Comparison of ENCODE assay signal across 9 mouse cellular contexts in genomic region chr1:112379651-112380264, GRCm38 (mm10).
DNase-seq lines count a peak whose midpoint lies in the region; ATAC-seq and TF ChIP-seq lines count a peak whose summit lies in the region.
"Had no signal": no experiment of that assay in that cellular context is flagged by ENCODE, and none has a peak within 500 bp of the region (broad histone marks: within the 10 kb centered on the region; RNA-seq: fewer than 3 reads in every experiment).

No protein-coding gene starts in this region.

- intact Hi-C loops in gastrocnemius, adult 2 months (cut with DNase I) = no loop called here

- no peaks in the 10 kb centered on the region for H3K4me1 ChIP-seq in forebrain, embryonic 14.5 days (ENCODE audit: control insufficient read depth, insufficient read depth, low read length)
- no peaks in the 10 kb centered on the region for H3K4me1 ChIP-seq in kidney, embryonic 16.5 days (ENCODE audit: insufficient read depth, low read length)

- no peak overlapping the region for H3K27ac ChIP-seq in gastrocnemius, adult 2 months
- H3K27ac ChIP-seq in forebrain, embryonic 14.5 days (ENCODE audit: low read depth, low read length) = no peak overlapping the region
- H3K27ac ChIP-seq in kidney, embryonic 16.5 days (ENCODE audit: low read length) = no peak overlapping the region

- H3K9ac ChIP-seq in forebrain, embryonic 14.5 days (ENCODE audit: low read length) = no peak overlapping the region
- H3K9ac ChIP-seq in kidney, embryonic 16.5 days (replicated peaks; ENCODE audit: low read length) = no peak overlapping the region

- WGBS in forebrain, embryonic 14.5 days = 17% methylated on average over 2 of the region's 2 CpGs
- WGBS in kidney, embryonic 16.5 days = 18% methylated on average over 2 of the region's 2 CpGs

- TF ChIP-seq CTCF in gastrocnemius, adult 2 months (IDR thresholded peaks at IDR 0.05) = peak; percentile 50

- no peaks in the 10 kb centered on the region for H3K27me3 ChIP-seq in forebrain, embryonic 14.5 days (replicated peaks; ENCODE audit: control insufficient read depth, insufficient read depth, low read length)
- H3K27me3 ChIP-seq in kidney, embryonic 16.5 days (ENCODE audit: insufficient read depth, low read length) = no peaks in the 10 kb centered on the region

- H3K9me3 ChIP-seq in forebrain, embryonic 14.5 days (replicated peaks; ENCODE audit: control insufficient read depth, low read length) = no peaks in the 10 kb centered on the region
- no peaks in the 10 kb centered on the region for H3K9me3 ChIP-seq in kidney, embryonic 16.5 days (ENCODE audit: low read length)

- no peaks in the 10 kb centered on the region for H3K36me3 ChIP-seq in forebrain, embryonic 14.5 days (ENCODE audit: control insufficient read depth, insufficient read depth, low read length)
- H3K36me3 ChIP-seq in kidney, embryonic 16.5 days (ENCODE audit: insufficient read depth, low read length) = no peaks in the 10 kb centered on the region
- H3K36me3 ChIP-seq: G1E had no signal

- no peak overlapping the region for H3K4me2 ChIP-seq in forebrain, embryonic 14.5 days (ENCODE audit: low read length)
- no peak overlapping the region for H3K4me2 ChIP-seq in kidney, embryonic 16.5 days (replicated peaks; ENCODE audit: low read depth, low read length)

- DNase-seq in gastrocnemius, adult 2 months = no peak
- DNase-seq in gastrocnemius, postnatal 10 days = no peak
- peak; percentile 22 for DNase-seq in MN1 (ENCODE audit: low spot score)
- DNase-seq in forebrain, embryonic 14.5 days (ENCODE audit: low spot score) = peak; percentile 84
- peak; percentile 67 for DNase-seq in telencephalon, adult 2 months (ENCODE audit: low read depth, low spot score)
- no peak for DNase-seq in heart, adult 8-10 months (ENCODE audit: low spot score)

- ATAC-seq in forebrain, embryonic 14.5 days = peak; percentile 85
- peak; percentile 79 for ATAC-seq in kidney, embryonic 16.5 days (ENCODE audit: low FRiP score, low TSS enrichment)
- peak; percentile 63 for ATAC-seq in megakaryocyte-erythroid progenitor cell, adult 5-6 weeks (replicated peaks; ENCODE audit: low FRiP score, low TSS enrichment, poor library complexity, severe bottlenecking)

- H3K4me3 ChIP-seq in gastrocnemius, adult 2 months = no peak overlapping the region
- H3K4me3 ChIP-seq in forebrain, embryonic 14.5 days (ENCODE audit: low read depth, low read length) = no peak overlapping the region
- H3K4me3 ChIP-seq in kidney, embryonic 16.5 days (ENCODE audit: low read length) = no peak overlapping the region

Comparison
In these comparisons a context has a peak if more than half of its experiments do, and no peak if none do; other contexts are left out.
1. DNase-seq: peak in MN1 (single experiment), forebrain, embryonic 14.5 days (single experiment) and telencephalon, adult 2 months (single experiment); none in gastrocnemius, adult 2 months (single experiment), gastrocnemius, postnatal 10 days (single experiment) and heart, adult 8-10 months (single experiment).
2. Peak in every context shown above with its lines, with median percentiles within 50 percentile points of each other: ATAC-seq.